Mouse (Mus musculus) liver, adult 2 months (tissue): ENCODE data around the gene Cdx2.

Experiments used
- CTCF ChIP-seq: fragments of 200-500 bp; IDR thresholded peaks from 2 replicates; pipeline ENCODE4 v1.5.1; 2011; ENCODE audit warnings: low read depth, low read length, control low read depth
- POLR2A ChIP-seq: fragments of 200-500 bp; IDR thresholded peaks from 2 replicates; pipeline ENCODE4 v1.6.1; 2011; ENCODE audit warnings: low read length, control low read depth; ENCODE audit not compliant: insufficient read depth; ENCODE audit errors: extremely low read depth

GRCm38 (mm10) chr5:147339560-147339959 is 32.5 kb upstream of the Cdx2 start:
- TF ChIP-seq CTCF: no peak
- no peak for TF ChIP-seq POLR2A
